In the genomic region with DNA sequence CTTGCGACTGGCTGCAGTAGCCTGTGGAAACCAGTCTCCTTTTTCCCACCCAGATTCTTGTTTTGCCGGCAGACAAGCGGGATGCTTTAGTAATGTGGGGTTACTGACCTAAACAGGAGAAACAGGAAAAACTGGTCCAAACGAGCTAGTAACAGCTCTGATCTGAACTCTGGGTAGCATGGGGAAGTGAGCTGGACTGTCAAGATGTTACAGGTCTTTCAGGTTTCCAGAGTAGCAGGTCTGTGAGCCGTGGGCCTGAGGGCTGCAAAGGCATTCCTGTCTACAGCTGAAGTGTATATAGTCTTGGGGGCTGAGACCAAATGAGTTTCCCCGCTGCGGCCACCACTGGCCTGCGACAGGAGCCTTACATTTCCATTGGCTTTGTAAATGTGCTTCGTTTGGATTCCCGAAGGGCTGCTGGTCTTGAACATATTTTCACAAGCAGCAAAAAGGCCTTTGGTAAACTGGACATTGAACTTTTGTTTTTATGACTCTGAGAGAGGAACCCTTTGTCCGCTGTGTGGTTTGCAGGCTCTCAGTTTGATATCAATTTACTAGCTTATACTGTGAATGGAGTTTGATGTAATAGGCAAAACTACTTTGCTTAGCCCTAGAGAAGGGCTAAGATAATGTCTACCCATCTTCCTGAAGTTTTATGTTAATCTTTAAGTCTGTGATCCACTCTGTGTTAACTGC, we compare ENCODE assay signal across 13 mouse cellular contexts. TPM values are rescaled to one million over a fixed set of nuclear protein-coding genes. Genes with fewer than 3 reads are reported as not detected.
DNase-seq lines count a peak whose midpoint lies in the region; ATAC-seq and TF ChIP-seq lines count a peak whose summit lies in the region.
"Had no signal": no experiment of that assay in that cellular context is flagged by ENCODE, and none has a peak within 500 bp of the region (broad histone marks: within the 10 kb centered on the region; RNA-seq: fewer than 3 reads in every experiment).

No protein-coding gene starts in this region.

- no peak overlapping the region for H3K9ac ChIP-seq in lung, embryonic 14.5 days
- no peak overlapping the region for H3K9ac ChIP-seq in embryonic facial prominence, embryonic 14.5 days (ENCODE audit: low read depth, low read length)
- H3K9ac ChIP-seq in midbrain, embryonic 14.5 days (replicated peaks; ENCODE audit: low read length), result no peak overlapping the region

- WGBS in lung, embryonic 14.5 days, result 52% methylated on average over 11 of the region's 11 CpGs
- WGBS in lung, adult 2 months, result 56% methylated on average over 11 of the region's 11 CpGs
- WGBS in embryonic facial prominence, embryonic 14.5 days, result 54% methylated on average over 11 of the region's 11 CpGs
- WGBS in small intestine, adult 2 months, result 25% methylated on average over 11 of the region's 11 CpGs
- 68% methylated on average over 11 of the region's 11 CpGs for WGBS in midbrain, embryonic 14.5 days

- no peak for TF ChIP-seq POLR2A in lung, adult 2 months (IDR thresholded peaks at IDR 0.05; ENCODE audit: borderline replicate concordance, extremely low read depth, low read depth, low read length)
- TF ChIP-seq POLR2A in small intestine, adult 2 months (IDR thresholded peaks at IDR 0.05; ENCODE audit: low read depth, low read length), result no peak

- no peaks in the 10 kb centered on the region for H3K4me1 ChIP-seq in lung, embryonic 14.5 days (ENCODE audit: insufficient read depth)
- H3K4me1 ChIP-seq in lung, adult 2 months (ENCODE audit: control insufficient read depth, insufficient read depth, low read length), result no peaks in the 10 kb centered on the region
- H3K4me1 ChIP-seq in embryonic facial prominence, embryonic 14.5 days (ENCODE audit: control insufficient read depth, insufficient read depth, low read length), result no peaks in the 10 kb centered on the region
- H3K4me1 ChIP-seq in small intestine, adult 2 months (ENCODE audit: control insufficient read depth, insufficient read depth, insufficient read length, low read length), result peaks cover 10% of the 10 kb centered on the region; the same call in 1 of the 2 replicates
- no peaks in the 10 kb centered on the region for H3K4me1 ChIP-seq in midbrain, embryonic 14.5 days (ENCODE audit: control insufficient read depth, insufficient read depth, low read length)

- ATAC-seq in lung, embryonic 14.5 days (ENCODE audit: insufficient read depth), result 0 out of 2 replicates have a peak, but pooled peaks have one; percentile 22
- peak; percentile 68 for ATAC-seq in embryonic facial prominence, embryonic 14.5 days (ENCODE audit: low read depth)
- ATAC-seq in midbrain, embryonic 14.5 days (ENCODE audit: low FRiP score, low TSS enrichment), result no peak

- no peaks in the 10 kb centered on the region for H3K9me3 ChIP-seq in lung, embryonic 14.5 days (ENCODE audit: low read depth, low read length)
- no peaks in the 10 kb centered on the region for H3K9me3 ChIP-seq in embryonic facial prominence, embryonic 14.5 days (ENCODE audit: control insufficient read depth, low read length)
- H3K9me3 ChIP-seq in midbrain, embryonic 14.5 days (ENCODE audit: control insufficient read depth, low read length), result no peaks in the 10 kb centered on the region

- no peak overlapping the region for H3K4me2 ChIP-seq in lung, embryonic 14.5 days
- no peak overlapping the region for H3K4me2 ChIP-seq in embryonic facial prominence, embryonic 14.5 days (ENCODE audit: low read depth, low read length)
- H3K4me2 ChIP-seq in midbrain, embryonic 14.5 days (ENCODE audit: low read length), result no peak overlapping the region

- peak; percentile 70 for DNase-seq in embryo, embryonic 10 days (ENCODE audit: low spot score)
- no peak for DNase-seq in embryo, embryonic 9.5 days (ENCODE audit: extremely low spot score)
- DNase-seq in lung, embryonic 14.5 days, result peak; percentile 66
- DNase-seq in lung, adult 2 months, result no peak
- DNase-seq in embryonic facial prominence, embryonic 14.5 days (ENCODE audit: low spot score), result peak; percentile 84
- no peak for DNase-seq in spleen, postnatal 14 days (ENCODE audit: low spot score in 2 of 2)
- DNase-seq in midbrain, embryonic 14.5 days, result no peak
- DNase-seq: adrenal gland, postnatal 36 days; heart, adult 18-20 months; thymus, postnatal 4 days had no signal

- H3K27ac ChIP-seq in lung, embryonic 14.5 days (ENCODE audit: low read depth), result no peak overlapping the region
- H3K27ac ChIP-seq in embryonic facial prominence, embryonic 14.5 days (replicated peaks; ENCODE audit: low read depth, low read length), result no peak overlapping the region; the same call in 1 of the 2 replicates
- H3K27ac ChIP-seq in small intestine, adult 2 months (ENCODE audit: insufficient read depth, low read depth, low read length), result peak overlapping the region; percentile 62; the same call in 1 of the 2 replicates
- H3K27ac ChIP-seq in midbrain, embryonic 14.5 days (replicated peaks; ENCODE audit: low read depth, low read length), result no peak overlapping the region

- peaks cover 26% of the 10 kb centered on the region for H3K36me3 ChIP-seq in lung, embryonic 14.5 days (ENCODE audit: insufficient read depth)
- H3K36me3 ChIP-seq in embryonic facial prominence, embryonic 14.5 days (ENCODE audit: control insufficient read depth, insufficient read depth, low read length), result peaks cover 26% of the 10 kb centered on the region
- peaks cover 12% of the 10 kb centered on the region for H3K36me3 ChIP-seq in small intestine, adult 2 months (ENCODE audit: control insufficient read depth, insufficient read depth, low read length)
- peaks cover 30% of the 10 kb centered on the region for H3K36me3 ChIP-seq in midbrain, embryonic 14.5 days (ENCODE audit: control insufficient read depth, insufficient read depth, low read length)

- TF ChIP-seq CTCF in lung, embryonic 14.5 days (IDR thresholded peaks at IDR 0.05; ENCODE audit: low read depth), result no peak
- TF ChIP-seq CTCF in lung, adult 2 months (IDR thresholded peaks at IDR 0.05; ENCODE audit: insufficient read depth, low read length), result no peak
- no peak for TF ChIP-seq CTCF in small intestine, adult 2 months (IDR thresholded peaks at IDR 0.05; ENCODE audit: extremely low read depth, insufficient read length, insufficient replicate concordance, low read depth, low read length)

- H3K27me3 ChIP-seq in lung, embryonic 14.5 days (ENCODE audit: insufficient read depth, low read length), result no peaks in the 10 kb centered on the region
- no peaks in the 10 kb centered on the region for H3K27me3 ChIP-seq in embryonic facial prominence, embryonic 14.5 days (replicated peaks; ENCODE audit: control insufficient read depth, insufficient read depth, low read length)
- H3K27me3 ChIP-seq in small intestine, adult 2 months (ENCODE audit: control insufficient read depth, insufficient read depth, low read length), result no peaks in the 10 kb centered on the region
- no peaks in the 10 kb centered on the region for H3K27me3 ChIP-seq in midbrain, embryonic 14.5 days (ENCODE audit: control insufficient read depth, insufficient read depth, low read length)

- H3K4me3 ChIP-seq in lung, embryonic 14.5 days (ENCODE audit: low read depth, low read length), result no peak overlapping the region
- H3K4me3 ChIP-seq in lung, adult 2 months (replicated peaks; ENCODE audit: extremely low read depth, low read depth, low read length), result no peak overlapping the region
- H3K4me3 ChIP-seq in embryonic facial prominence, embryonic 14.5 days (ENCODE audit: low read depth, low read length), result no peak overlapping the region
- H3K4me3 ChIP-seq in small intestine, adult 2 months (ENCODE audit: low read depth, low read length), result no peak overlapping the region
- no peak overlapping the region for H3K4me3 ChIP-seq in midbrain, embryonic 14.5 days (replicated peaks; ENCODE audit: low read depth, low read length)

RNA-seq across cellular contexts. Expression of gene Rnf44, which starts 17.7 kb away (rescaled TPM):
- polyA plus RNA-seq in lung, embryonic 14.5 days (2014; fragmentation: Nextera tagmentation; extraction: Ambion mirVana), result 59.9 and 63.4 TPM in 2 replicates
- 256 and 338 TPM in 2 replicates for polyA plus RNA-seq in lung, adult 2 months (2012; rRNA removed)
- polyA plus RNA-seq in embryonic facial prominence, embryonic 14.5 days (2014; fragmentation: Nextera tagmentation; extraction: Ambion mirVana), result 50.1 and 56.9 TPM in 2 replicates
- polyA plus RNA-seq in small intestine, adult 2 months (2012; rRNA removed), result 206 and 318 TPM in 2 replicates
- 78.6 and 88.1 TPM in 2 replicates for polyA plus RNA-seq in midbrain, embryonic 14.5 days (2014; fragmentation: Nextera tagmentation; extraction: Ambion mirVana)

RNA-seq across cellular contexts. Expression of gene Cdhr2, which starts 25.2 kb away (rescaled TPM):
- polyA plus RNA-seq in lung, embryonic 14.5 days (2014; fragmentation: Nextera tagmentation; extraction: Ambion mirVana), result 0.04 TPM in 1 of 2 replicates, not detected in the other
- polyA plus RNA-seq in lung, adult 2 months (2012; rRNA removed), result 0.05 and 1.1 TPM in 2 replicates
- 0.04 TPM in 1 of 2 replicates, not detected in the other for polyA plus RNA-seq in embryonic facial prominence, embryonic 14.5 days (2014; fragmentation: Nextera tagmentation; extraction: Ambion mirVana)
- polyA plus RNA-seq in small intestine, adult 2 months (2012; rRNA removed), result 473 and 1,001 TPM in 2 replicates
- polyA plus RNA-seq in midbrain, embryonic 14.5 days (2014; fragmentation: Nextera tagmentation; extraction: Ambion mirVana), result 0.22 and 0.23 TPM in 2 replicates
- polyA plus RNA-seq: forebrain, embryonic 11.5 days; limb, embryonic 11.5 days had no signal

RNA-seq across cellular contexts. Expression of gene Faf2, which starts 54.5 kb away (rescaled TPM):
- polyA plus RNA-seq in lung, embryonic 14.5 days (2014; fragmentation: Nextera tagmentation; extraction: Ambion mirVana), result 103 and 106 TPM in 2 replicates
- polyA plus RNA-seq in lung, adult 2 months (2012; rRNA removed), result 16.1 and 27.7 TPM in 2 replicates
- 86.7 and 101 TPM in 2 replicates for polyA plus RNA-seq in embryonic facial prominence, embryonic 14.5 days (2014; fragmentation: Nextera tagmentation; extraction: Ambion mirVana)
- 11.1 and 14.5 TPM in 2 replicates for polyA plus RNA-seq in small intestine, adult 2 months (2012; rRNA removed)
- 86.9 and 98.5 TPM in 2 replicates for polyA plus RNA-seq in midbrain, embryonic 14.5 days (2014; fragmentation: Nextera tagmentation; extraction: Ambion mirVana)

Comparison
In these comparisons a context has a peak if more than half of its experiments do, and no peak if none do; other contexts are left out.
1. DNase-seq: peak in embryo, embryonic 10 days (single experiment), lung, embryonic 14.5 days (single experiment) and embryonic facial prominence, embryonic 14.5 days (single experiment); none in embryo, embryonic 9.5 days (single experiment), lung, adult 2 months (single experiment), spleen, postnatal 14 days (0 of 2) and midbrain, embryonic 14.5 days (single experiment).
2. RNA of gene Cdhr2, which starts 25.2 kb away (polyA plus RNA-seq): 473 to 1,001 TPM in small intestine, adult 2 months; 0.22 to 0.23 TPM in midbrain, embryonic 14.5 days, 0.05 to 1.1 TPM in lung, adult 2 months, 0.04 TPM in embryonic facial prominence, embryonic 14.5 days and 0.04 TPM in lung, embryonic 14.5 days; every median in the first group is over 100 times any median in the second.